Mouse (Mus musculus): ENCODE measurements around the gene Tesk2.

- TF ChIP-seq MAFK (IDR thresholded peaks at IDR 0.05; ENCODE audit: insufficient read depth, low read depth, low read length) (no peak), CHD2 (IDR thresholded peaks at IDR 0.05; ENCODE audit: low read depth, low read length) (no peak)
Measured at GRCm38 (mm10) chr4:116710154-116710553, 10.6 kb upstream of the Tesk2 start.
